Mouse (Mus musculus): ENCODE results near the gene P2ry10. TPM values are rescaled to one million over a fixed set of nuclear protein-coding genes. Genes with fewer than 3 reads are reported as not detected.
"Not testable (repeated sequence)": the region's sequence is repeated elsewhere in the genome, so short reads cannot be mapped to it uniquely, and the experiment has no call there.

The P2ry10 gene
- polyA plus RNA-seq (2015; fragmentation: Nextera tagmentation; extraction: Ambion mirVana): 0.14 and 0.20 TPM in 2 replicates

- Histone ChIP-seq H3K27me3 (ENCODE audit: control insufficient read depth, insufficient read depth, low read length) (no peaks in the 10 kb centered on the region), H3K9me3 (replicated peaks; ENCODE audit: control insufficient read depth, low read length) (no peaks in the 10 kb centered on the region), H3K36me3 (ENCODE audit: control insufficient read depth, insufficient read depth, low read length) (no peaks in the 10 kb centered on the region), H3K9ac (ENCODE audit: low read length) (no peak within 1 kb of the TSS), H3K4me3 (replicated peaks; ENCODE audit: low read length) (no peak within 1 kb of the TSS), H3K4me2 (ENCODE audit: low read depth, low read length) (no peak within 1 kb of the TSS), H3K27ac (ENCODE audit: low read length) (no peak within 1 kb of the TSS), H3K4me1 (ENCODE audit: control insufficient read depth, insufficient read depth, low read length) (no peaks in the 10 kb centered on the region)
- no peak for ATAC-seq (ENCODE audit: insufficient read depth, low FRiP score)
- 56% methylated on average over 4 of the region's 4 CpGs for WGBS
Observed at GRCm38 (mm10) chrX:107088177-107088576, at the start of gene P2ry10. P2ry10 (plus strand) TSS chrX:107088492.

- Histone ChIP-seq H3K9me3 (replicated peaks; ENCODE audit: control insufficient read depth, low read length) (no peaks in the 10 kb centered on the region), H3K27ac (ENCODE audit: low read length) (no peak overlapping the region), H3K36me3 (ENCODE audit: control insufficient read depth, insufficient read depth, low read length) (no peaks in the 10 kb centered on the region), H3K4me2 (ENCODE audit: low read depth, low read length) (no peak overlapping the region), H3K4me1 (ENCODE audit: control insufficient read depth, insufficient read depth, low read length) (no peaks in the 10 kb centered on the region), H3K4me3 (replicated peaks; ENCODE audit: low read length) (no peak overlapping the region), H3K9ac (ENCODE audit: low read length) (no peak overlapping the region), H3K27me3 (ENCODE audit: control insufficient read depth, insufficient read depth, low read length) (no peaks in the 10 kb centered on the region)
- ATAC-seq (ENCODE audit: insufficient read depth, low FRiP score): no peak
Observed at GRCm38 (mm10) chrX:107039146-107039545, 49.1 kb upstream of the P2ry10 start.

DNA sequence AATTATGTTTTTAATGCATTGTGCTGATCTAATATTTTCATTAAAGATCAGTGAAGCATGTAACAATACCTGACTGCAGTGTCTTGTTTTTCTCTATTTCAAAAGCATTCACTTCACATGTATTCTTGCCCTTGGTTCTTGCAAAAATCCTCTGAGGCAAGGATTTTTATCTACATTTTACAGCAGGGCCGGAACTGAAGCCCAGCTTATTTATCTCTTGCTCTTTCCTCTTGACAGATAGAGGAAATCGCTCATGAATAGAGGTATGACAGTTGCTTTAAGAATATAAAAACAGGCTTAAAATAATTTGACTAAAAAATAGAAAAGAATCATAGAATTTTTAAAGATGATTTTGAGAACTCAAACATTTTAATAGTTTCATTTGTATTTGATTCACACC lies 48.7 kb upstream of the P2ry10 start:
- WGBS: 58% methylated on average over 2 of the region's 2 CpGs
- no peak for ATAC-seq (ENCODE audit: insufficient read depth, low FRiP score)
- H3K36me3 ChIP-seq (ENCODE audit: control insufficient read depth, insufficient read depth, low read length): no peaks in the 10 kb centered on the region
- H3K4me3 ChIP-seq (replicated peaks; ENCODE audit: low read length): no peak overlapping the region
- H3K4me1 ChIP-seq (ENCODE audit: control insufficient read depth, insufficient read depth, low read length): no peaks in the 10 kb centered on the region
- H3K9ac ChIP-seq (ENCODE audit: low read length): no peak overlapping the region
- no peak overlapping the region for H3K4me2 ChIP-seq (ENCODE audit: low read depth, low read length)
- no peaks in the 10 kb centered on the region for H3K27me3 ChIP-seq (ENCODE audit: control insufficient read depth, insufficient read depth, low read length)
- no peaks in the 10 kb centered on the region for H3K9me3 ChIP-seq (replicated peaks; ENCODE audit: control insufficient read depth, low read length)
- H3K27ac ChIP-seq (ENCODE audit: low read length): no peak overlapping the region

DNA sequence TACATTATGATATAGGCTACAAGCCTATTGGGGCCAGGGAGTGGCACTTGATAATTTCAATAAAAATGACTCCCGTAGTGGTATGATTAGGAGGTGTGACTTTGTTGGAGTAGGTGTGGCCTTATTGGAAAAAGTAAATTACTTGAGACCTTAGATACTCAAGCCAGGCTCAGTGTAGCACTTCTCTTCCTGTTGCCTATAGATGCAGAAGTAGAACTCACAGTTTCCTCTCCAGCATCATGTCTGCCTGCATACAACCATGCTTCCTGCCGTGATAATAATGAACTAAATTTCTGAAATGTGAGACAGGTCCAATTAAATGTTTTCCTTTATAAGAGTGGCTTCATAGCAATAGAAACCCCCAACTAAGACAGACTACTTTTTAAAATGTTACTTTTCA lies 45.9 kb upstream of the P2ry10 start:
- H3K4me3 ChIP-seq (replicated peaks; ENCODE audit: low read length): no peak overlapping the region
- WGBS: 73% methylated on average over 2 of the region's 2 CpGs
- H3K27me3 ChIP-seq (ENCODE audit: control insufficient read depth, insufficient read depth, low read length): no peaks in the 10 kb centered on the region
- no peak overlapping the region for H3K27ac ChIP-seq (ENCODE audit: low read length)
- H3K9ac ChIP-seq (ENCODE audit: low read length): no peak overlapping the region
- no peaks in the 10 kb centered on the region for H3K4me1 ChIP-seq (ENCODE audit: control insufficient read depth, insufficient read depth, low read length)
- no peaks in the 10 kb centered on the region for H3K36me3 ChIP-seq (ENCODE audit: control insufficient read depth, insufficient read depth, low read length)
- ATAC-seq (ENCODE audit: insufficient read depth, low FRiP score): no peak
- H3K9me3 ChIP-seq (replicated peaks; ENCODE audit: control insufficient read depth, low read length): no peaks in the 10 kb centered on the region
- no peak overlapping the region for H3K4me2 ChIP-seq (ENCODE audit: low read depth, low read length)

DNA sequence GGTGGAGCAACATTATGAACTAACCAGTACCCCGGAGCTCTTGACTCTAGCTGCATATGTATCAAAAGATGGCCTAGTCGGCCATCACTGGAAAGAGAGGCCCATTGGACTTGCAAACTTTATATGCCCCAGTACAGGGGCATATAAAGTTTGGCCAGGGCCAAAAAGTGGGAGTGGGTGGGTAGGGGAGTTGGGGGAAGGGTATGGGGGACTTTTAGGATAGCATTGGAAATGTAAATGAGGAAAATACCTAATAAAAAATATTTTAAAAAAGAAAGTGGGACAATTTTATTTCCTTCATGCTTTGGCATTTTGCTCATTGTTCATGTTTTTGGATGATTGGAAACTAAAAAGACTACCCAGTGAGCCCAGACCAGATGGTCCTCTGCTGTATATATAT lies 4.9 kb upstream of the P2ry10 start:
- not testable (repeated sequence) for H3K9me3 ChIP-seq (replicated peaks; ENCODE audit: control insufficient read depth, low read length); H3K27ac ChIP-seq (ENCODE audit: low read length); H3K4me3 ChIP-seq (replicated peaks; ENCODE audit: low read length); ATAC-seq (ENCODE audit: insufficient read depth, low FRiP score); H3K4me1 ChIP-seq (ENCODE audit: control insufficient read depth, insufficient read depth, low read length); H3K27me3 ChIP-seq (ENCODE audit: control insufficient read depth, insufficient read depth, low read length); H3K4me2 ChIP-seq (ENCODE audit: low read depth, low read length); H3K36me3 ChIP-seq (ENCODE audit: control insufficient read depth, insufficient read depth, low read length); H3K9ac ChIP-seq (ENCODE audit: low read length)
- WGBS: 80% methylated on average over 2 of the region's 2 CpGs

GRCm38 (mm10) chrX:107084320-107084719 lies 4.0 kb upstream of the P2ry10 start:
- Histone ChIP-seq H3K27ac (ENCODE audit: low read length) (no peak overlapping the region), H3K4me1 (ENCODE audit: control insufficient read depth, insufficient read depth, low read length) (no peaks in the 10 kb centered on the region), H3K27me3 (ENCODE audit: control insufficient read depth, insufficient read depth, low read length) (no peaks in the 10 kb centered on the region), H3K9me3 (replicated peaks; ENCODE audit: control insufficient read depth, low read length) (no peaks in the 10 kb centered on the region), H3K4me3 (replicated peaks; ENCODE audit: low read length) (no peak overlapping the region), H3K9ac (ENCODE audit: low read length) (no peak overlapping the region), H3K36me3 (ENCODE audit: control insufficient read depth, insufficient read depth, low read length) (no peaks in the 10 kb centered on the region), H3K4me2 (ENCODE audit: low read depth, low read length) (no peak overlapping the region)
- no peak for ATAC-seq (ENCODE audit: insufficient read depth, low FRiP score)

DNA sequence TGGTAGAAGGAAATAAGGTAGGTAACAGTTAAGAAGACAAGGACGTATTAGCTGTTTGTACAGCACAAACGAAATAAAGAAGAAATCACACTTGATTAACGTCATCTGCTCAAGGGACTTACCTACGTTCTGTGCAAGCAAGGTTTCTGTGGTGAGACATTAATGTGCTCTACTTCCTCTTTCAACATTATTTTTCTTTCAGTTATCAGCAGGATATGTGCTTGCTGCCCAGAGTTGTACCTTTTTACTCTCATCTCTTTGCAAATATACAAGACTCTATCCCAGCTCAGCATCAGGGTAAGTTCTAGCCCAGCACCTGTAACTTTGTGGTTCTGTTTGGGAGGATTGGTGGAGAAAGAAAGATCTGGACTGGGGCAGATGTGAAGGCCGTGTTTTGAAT lies 839 bp downstream of the P2ry10 start:
- Histone ChIP-seq H3K9ac (ENCODE audit: low read length) (no peak overlapping the region), H3K27ac (ENCODE audit: low read length) (no peak overlapping the region), H3K9me3 (replicated peaks; ENCODE audit: control insufficient read depth, low read length) (no peaks in the 10 kb centered on the region), H3K4me1 (ENCODE audit: control insufficient read depth, insufficient read depth, low read length) (no peaks in the 10 kb centered on the region), H3K36me3 (ENCODE audit: control insufficient read depth, insufficient read depth, low read length) (no peaks in the 10 kb centered on the region), H3K4me3 (replicated peaks; ENCODE audit: low read length) (no peak overlapping the region), H3K4me2 (ENCODE audit: low read depth, low read length) (no peak overlapping the region), H3K27me3 (ENCODE audit: control insufficient read depth, insufficient read depth, low read length) (no peaks in the 10 kb centered on the region)
- ATAC-seq (ENCODE audit: insufficient read depth, low FRiP score): no peak
- WGBS: 62% methylated on average over 5 of the region's 5 CpGs

GRCm38 (mm10) chrX:107089930-107090329 lies 1.6 kb downstream of the P2ry10 start:
- Histone ChIP-seq H3K27ac (ENCODE audit: low read length) (no peak overlapping the region), H3K4me1 (ENCODE audit: control insufficient read depth, insufficient read depth, low read length) (no peaks in the 10 kb centered on the region), H3K4me2 (ENCODE audit: low read depth, low read length) (no peak overlapping the region), H3K4me3 (replicated peaks; ENCODE audit: low read length) (no peak overlapping the region), H3K9me3 (replicated peaks; ENCODE audit: control insufficient read depth, low read length) (no peaks in the 10 kb centered on the region), H3K36me3 (ENCODE audit: control insufficient read depth, insufficient read depth, low read length) (no peaks in the 10 kb centered on the region), H3K27me3 (ENCODE audit: control insufficient read depth, insufficient read depth, low read length) (no peaks in the 10 kb centered on the region), H3K9ac (ENCODE audit: low read length) (no peak overlapping the region)
- ATAC-seq (ENCODE audit: insufficient read depth, low FRiP score): no peak
- WGBS: 54% methylated on average over 1 of the region's 1 CpGs

GRCm38 (mm10) chrX:107095633-107096032 lies 7.3 kb downstream of the P2ry10 start:
- Histone ChIP-seq H3K27ac (ENCODE audit: low read length) (no peak overlapping the region), H3K36me3 (ENCODE audit: control insufficient read depth, insufficient read depth, low read length) (no peaks in the 10 kb centered on the region), H3K4me2 (ENCODE audit: low read depth, low read length) (no peak overlapping the region), H3K4me3 (replicated peaks; ENCODE audit: low read length) (no peak overlapping the region), H3K4me1 (ENCODE audit: control insufficient read depth, insufficient read depth, low read length) (no peaks in the 10 kb centered on the region), H3K9ac (ENCODE audit: low read length) (no peak overlapping the region), H3K9me3 (replicated peaks; ENCODE audit: control insufficient read depth, low read length) (no peaks in the 10 kb centered on the region), H3K27me3 (ENCODE audit: control insufficient read depth, insufficient read depth, low read length) (no peaks in the 10 kb centered on the region)
- no peak for ATAC-seq (ENCODE audit: insufficient read depth, low FRiP score)
- WGBS: 73% methylated on average over 3 of the region's 3 CpGs

GRCm38 (mm10) chrX:107116333-107116732 lies 28.0 kb downstream of the P2ry10 start:
- no peak for ATAC-seq (ENCODE audit: insufficient read depth, low FRiP score)
- no peaks in the 10 kb centered on the region for H3K27me3 ChIP-seq (ENCODE audit: control insufficient read depth, insufficient read depth, low read length)
- H3K4me3 ChIP-seq (replicated peaks; ENCODE audit: low read length): no peak overlapping the region
- no peaks in the 10 kb centered on the region for H3K9me3 ChIP-seq (replicated peaks; ENCODE audit: control insufficient read depth, low read length)
- no peak overlapping the region for H3K27ac ChIP-seq (ENCODE audit: low read length)
- no peaks in the 10 kb centered on the region for H3K36me3 ChIP-seq (ENCODE audit: control insufficient read depth, insufficient read depth, low read length)
- no peak overlapping the region for H3K9ac ChIP-seq (ENCODE audit: low read length)
- H3K4me1 ChIP-seq (ENCODE audit: control insufficient read depth, insufficient read depth, low read length): no peaks in the 10 kb centered on the region
- WGBS: 80% methylated on average over 1 of the region's 1 CpGs
- H3K4me2 ChIP-seq (ENCODE audit: low read depth, low read length): no peak overlapping the region

Measured in stomach, embryonic 16.5 days (tissue).